Mouse (Mus musculus): ENCODE data around the gene Pabpc5.

The Pabpc5 gene

DNA sequence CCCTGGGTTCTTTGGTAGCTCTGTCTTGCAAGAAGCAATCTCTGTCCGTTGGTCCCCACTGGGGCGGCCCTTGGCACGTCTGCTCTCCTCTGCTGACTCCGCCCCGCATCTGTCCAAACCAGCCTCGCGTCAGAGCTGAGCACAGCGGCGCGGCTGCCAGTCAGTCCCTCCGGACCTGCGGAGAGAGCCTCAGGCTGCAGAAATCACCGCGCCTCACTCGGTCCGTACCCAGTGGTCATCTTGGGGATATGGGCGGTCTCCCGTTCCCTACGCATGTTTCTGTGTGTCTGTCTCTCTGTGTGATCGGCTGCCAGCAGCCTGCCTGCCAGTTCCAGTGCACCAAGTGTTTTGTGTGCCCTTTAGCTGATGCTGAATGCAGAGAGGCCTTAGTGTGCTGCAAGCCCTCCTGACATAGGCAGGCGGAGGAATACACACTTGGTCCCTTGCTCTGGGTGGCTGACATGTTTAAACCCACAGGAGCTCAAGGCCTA lies at the start of gene Pabpc5:
TSS of gene Pabpc5 (plus strand) at position 116 of the 491 bp plus-strand sequence.
- DNase-seq (ENCODE audit: low spot score in 2 of 2), result peak; percentile 27 to 59

DNA sequence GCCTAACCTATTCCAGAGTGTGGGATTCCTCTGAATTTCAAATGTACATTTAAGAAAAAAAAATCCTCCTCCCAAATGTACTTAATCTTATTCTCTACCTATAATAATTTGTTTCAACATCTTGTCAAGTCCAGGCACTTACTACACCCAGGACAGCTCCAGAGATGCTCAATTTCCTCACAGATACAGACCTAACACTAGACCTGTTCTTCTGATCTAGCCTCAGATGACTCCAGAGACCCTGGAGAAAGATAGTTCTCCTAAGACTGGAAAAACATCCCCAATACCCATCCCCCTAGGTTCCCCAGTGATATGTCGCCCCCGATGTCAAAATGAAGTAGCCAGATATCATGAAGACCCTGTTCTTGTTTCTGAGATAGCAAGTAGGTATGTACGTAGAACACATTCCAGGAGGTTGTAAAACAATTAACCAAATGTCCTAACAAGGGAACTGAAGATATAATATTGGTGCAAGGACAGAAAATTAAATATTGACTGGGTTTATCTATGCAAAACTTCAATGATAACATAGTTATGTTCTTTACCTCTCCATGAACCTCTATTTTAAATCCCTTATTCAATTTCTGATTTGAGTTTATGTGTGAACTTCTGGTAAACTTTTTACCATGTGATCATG lies 39.9 kb upstream of the Pabpc5 start:
- no peak for DNase-seq (ENCODE audit: low spot score in 2 of 2)

DNA sequence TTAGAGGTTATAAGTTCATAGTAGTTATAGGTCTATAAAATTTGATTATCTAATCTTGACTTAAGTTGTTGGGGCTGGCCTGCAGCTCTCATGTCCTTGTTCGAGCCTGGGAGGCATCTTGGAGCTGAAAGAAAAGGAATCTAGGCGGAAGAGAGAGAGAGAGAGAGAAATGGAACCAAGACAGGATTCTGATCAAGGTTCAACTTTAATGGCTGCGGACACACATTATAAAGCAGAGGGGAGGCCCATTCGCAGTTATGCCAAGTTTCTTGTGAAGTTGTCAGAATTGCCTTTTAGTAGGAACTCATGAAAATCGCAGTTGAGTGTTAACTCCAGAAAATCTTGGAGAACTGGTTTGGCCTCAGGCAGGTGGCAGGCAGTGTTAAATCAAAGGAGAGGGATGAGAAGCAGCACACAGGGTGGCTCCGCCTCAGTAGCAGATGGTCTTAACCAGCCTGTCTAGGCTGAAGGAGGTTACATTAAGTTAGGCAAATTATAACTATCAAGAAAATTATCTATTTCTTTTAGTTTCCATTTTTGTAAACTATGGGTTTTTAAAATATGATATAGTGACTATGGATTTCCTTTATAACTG lies 38.6 kb upstream of the Pabpc5 start:
- DNase-seq (ENCODE audit: low spot score in 2 of 2), result no peak

DNA sequence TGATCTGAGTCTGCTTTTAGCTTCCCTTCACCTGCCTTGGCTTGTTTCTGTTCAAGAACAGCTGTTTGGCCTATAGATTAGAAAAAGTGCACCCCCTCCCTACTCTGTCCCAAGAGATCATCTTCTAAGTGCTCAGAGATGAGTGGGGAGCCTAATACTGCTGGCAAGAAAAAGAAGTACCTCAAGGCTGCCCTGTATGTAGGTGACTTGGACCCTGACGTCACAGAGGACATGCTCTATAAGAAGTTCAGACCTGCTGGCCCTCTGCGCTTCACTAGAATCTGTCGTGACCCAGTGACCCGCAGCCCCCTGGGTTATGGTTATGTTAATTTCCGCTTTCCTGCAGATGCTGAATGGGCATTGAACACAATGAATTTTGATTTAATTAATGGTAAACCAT lies 856 bp downstream of the Pabpc5 start:
- no peak for DNase-seq (ENCODE audit: low spot score in 2 of 2)
